Mouse (Mus musculus) ES-E14 (cell line): ENCODE results near the gene Colgalt2.

ENCODE experiments used
- HCFC1 ChIP-seq: IDR thresholded peaks from 2 replicates; pipeline ENCODE4 v1.6.1; 2012; ENCODE audit warnings: low read length, inconsistent platforms, borderline replicate concordance; ENCODE audit not compliant: insufficient read depth
- MAFK ChIP-seq: IDR thresholded peaks from 2 replicates; pipeline ENCODE4 v1.6.1; 2014; ENCODE audit warnings: mild to moderate bottlenecking, low read depth, low read length, inconsistent platforms; ENCODE audit not compliant: insufficient read depth
- ZC3H11A ChIP-seq: IDR thresholded peaks from 2 replicates; pipeline ENCODE4 v1.6.1; 2012; ENCODE audit warnings: low read depth, mild to moderate bottlenecking, inconsistent platforms, low read length, borderline replicate concordance
- ZNF384 ChIP-seq: IDR thresholded peaks from 2 replicates; pipeline ENCODE4 v1.6.1; 2012; ENCODE audit warnings: low read depth, low read length, inconsistent platforms

DNA sequence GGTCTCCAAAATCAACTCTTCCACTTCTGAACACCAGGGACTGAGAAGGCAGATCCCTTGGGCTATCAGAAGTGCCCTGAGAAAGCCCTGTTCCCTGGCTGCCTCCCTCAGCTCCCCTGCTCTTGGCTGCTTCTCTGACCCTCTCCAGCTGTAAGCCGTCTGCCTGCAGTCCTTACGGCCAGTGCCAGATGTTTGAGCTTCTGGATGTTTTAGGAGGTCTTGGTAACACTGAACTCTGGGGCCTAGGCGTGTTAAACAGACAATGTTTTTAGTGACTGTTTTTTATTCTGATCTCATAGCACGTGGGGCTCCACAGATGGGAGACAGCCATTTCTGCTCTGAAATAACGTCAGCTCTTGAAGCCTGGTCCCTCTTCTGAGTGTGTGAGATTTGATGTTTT, 18.0 kb downstream of the Colgalt2 start:
- TF ChIP-seq MAFK (no peak), ZC3H11A (no peak), ZNF384 (no peak), HCFC1 (no peak)
